Mouse (Mus musculus): Measurements from ENCODE around the gene Tmbim7.

The Tmbim7 gene

DNA sequence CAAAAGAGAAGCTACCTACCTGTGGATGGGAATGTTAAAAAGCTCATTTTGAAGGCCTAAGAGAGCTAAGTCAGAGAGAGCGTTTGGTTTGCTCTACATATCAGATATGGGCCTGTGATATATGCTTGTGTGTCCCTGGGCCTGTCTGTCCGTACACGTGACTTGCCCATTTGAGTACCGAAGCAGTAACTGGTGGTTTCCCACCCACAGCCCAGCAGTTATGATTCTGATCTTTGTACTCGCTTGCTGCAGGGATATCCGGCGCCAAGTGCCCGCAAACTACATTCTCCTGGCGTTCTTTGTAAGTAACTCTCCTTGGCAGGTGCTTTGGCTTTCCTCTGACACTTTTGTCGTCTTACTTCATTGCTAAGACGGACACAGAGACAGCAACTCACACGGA lies 15.6 kb downstream of the Tmbim7 start:
- peak; percentile 61 for DNase-seq (ENCODE audit: low read depth)

DNA sequence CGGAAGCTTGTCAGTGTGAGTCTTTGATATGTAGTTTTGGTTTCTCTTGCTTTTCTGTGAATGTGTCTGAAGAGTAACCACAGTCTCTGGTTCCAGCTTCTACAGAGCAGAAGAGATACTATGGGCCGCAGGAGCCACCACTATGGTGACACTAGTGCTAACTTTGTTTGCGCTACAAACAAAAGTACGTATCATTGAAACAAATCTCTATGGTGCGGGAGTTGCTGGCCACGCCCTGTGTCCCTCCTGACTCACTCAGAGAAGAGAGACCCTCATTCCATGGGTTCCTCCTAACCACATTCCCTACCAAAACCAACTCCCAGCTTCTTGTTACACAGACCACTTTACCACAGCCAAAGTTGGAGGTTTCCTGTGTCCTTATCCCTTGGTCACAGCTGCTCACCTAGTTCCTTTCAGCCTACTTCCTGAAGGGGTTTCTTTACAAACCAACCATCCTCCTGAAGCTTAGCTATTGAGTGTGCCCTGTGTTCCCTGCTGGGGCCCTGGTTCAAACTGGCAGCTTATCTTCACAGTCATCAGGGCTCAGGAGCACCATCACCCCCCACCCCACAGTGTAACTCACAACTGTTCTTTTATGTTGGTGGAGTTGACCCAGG lies 19.1 kb downstream of the Tmbim7 start:
- DNase-seq (ENCODE audit: low read depth) = peak; percentile 59

DNA sequence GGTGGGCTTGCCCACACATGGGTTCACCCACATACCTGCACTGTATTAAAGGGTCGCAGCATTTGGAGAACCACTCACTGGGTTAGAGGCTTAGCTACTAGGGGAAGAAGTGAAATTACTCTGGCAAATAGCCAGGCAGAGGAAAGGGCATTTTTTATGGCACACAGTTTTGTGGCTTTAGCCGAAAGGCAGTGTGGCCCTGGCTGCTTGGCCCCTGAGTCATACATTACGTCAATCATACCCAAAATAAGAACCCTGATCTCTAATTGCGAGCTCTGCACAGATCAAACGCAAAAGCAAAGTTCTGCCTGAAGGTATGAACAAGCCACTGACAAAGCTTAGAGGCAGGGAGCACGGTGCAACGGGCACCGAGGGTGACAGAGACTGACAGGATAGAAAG lies 37.3 kb downstream of the Tmbim7 start:
- DNase-seq (ENCODE audit: low read depth) = no peak

DNA sequence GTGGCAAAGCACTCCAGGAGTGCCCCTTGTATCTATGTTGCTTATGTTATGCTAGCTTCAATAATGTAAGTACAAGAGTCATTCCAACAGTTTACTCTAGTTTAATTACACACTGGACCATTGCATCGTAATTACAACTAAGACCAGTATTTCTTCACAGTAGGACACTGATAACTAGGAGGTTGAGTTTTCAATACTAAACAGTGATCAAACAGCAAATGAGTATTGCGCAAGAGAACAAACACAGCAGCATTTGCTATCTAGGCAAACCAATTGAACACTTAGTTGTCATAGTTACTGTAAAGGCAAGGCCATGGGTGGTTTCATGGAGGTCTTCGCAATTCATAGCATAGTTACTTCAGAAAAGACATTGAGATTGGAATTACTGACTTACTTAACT lies 40.3 kb downstream of the Tmbim7 start:
- DNase-seq (ENCODE audit: low read depth) = no peak

DNA sequence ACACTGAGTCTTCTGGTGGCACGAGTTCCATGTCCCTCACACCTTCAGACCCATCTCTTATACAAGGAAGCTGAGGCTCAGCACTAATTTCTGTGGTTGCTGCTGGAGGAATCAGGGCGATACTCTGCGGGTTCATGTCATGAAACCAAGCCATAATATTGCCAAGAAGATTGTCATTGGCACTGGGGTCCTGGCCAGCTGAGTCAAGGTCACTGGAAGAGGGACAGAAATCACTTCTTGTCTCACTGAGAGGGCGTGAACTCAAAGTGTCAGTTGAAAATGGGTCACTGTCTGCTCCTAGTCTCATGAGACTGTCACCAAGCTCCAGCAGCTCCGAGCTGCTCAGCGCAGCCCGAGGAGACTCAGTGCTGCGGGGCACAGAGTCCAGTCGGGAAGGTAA lies 42.0 kb downstream of the Tmbim7 start:
- DNase-seq (ENCODE audit: low read depth) = no peak

DNA sequence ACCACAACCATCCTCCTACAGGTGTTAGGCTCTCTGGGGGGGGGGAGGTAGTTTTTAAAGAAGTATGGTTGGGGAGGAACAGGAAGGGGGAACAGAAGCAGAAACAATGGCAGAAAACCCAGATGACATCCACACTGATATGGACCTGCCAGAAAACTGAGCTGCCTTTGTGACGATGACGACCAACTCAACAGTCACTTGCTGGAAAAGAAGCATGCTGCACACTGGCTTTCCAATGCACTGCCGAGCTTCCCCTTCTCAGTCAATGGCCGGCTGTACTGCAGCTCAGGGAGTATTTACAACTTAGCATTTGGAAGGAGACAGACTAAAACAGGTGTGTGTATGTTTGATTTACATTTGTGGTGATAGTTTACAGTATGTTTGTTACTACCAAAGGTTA lies 44.2 kb downstream of the Tmbim7 start:
- no peak for DNase-seq (ENCODE audit: low read depth)

DNA sequence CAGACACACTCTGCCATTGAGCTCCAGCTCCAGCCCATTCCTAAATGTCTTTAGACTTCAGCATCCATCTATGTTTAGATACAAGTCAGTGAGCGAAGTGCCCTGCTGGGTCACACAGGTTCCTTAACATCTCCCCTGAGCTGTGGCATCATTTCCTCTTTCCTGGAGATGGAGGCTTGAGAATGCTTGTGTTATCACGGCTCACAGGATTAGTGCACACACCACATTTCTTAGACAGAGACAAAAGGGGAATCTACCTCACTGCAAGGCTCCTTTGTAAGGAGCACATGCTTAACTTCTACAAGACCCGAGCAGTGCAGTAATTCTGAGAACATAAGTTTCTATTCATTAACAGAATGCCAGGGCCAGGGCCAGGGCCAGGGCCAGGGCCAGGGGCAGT lies 45.0 kb downstream of the Tmbim7 start:
- DNase-seq (ENCODE audit: low read depth) = no peak

DNA sequence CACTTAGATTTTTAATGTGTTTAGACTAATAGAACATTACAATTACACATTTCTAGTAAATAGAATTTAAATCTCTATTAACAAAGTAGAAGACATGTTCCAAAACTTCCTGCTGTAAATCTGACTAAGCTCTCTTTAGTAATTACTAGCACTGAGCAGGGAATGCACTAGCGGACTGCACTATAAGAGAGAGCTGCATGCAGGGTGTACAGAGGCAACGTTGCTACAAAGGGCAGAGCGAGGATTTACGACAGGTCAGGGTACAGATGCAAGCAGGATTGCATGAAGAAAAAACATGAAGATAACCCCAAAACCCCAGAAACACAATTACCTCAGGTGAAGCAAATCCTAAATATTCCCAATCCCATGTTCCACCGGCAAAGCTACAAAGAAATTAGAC lies 49.0 kb downstream of the Tmbim7 start:
- no peak for DNase-seq (ENCODE audit: low read depth)

DNA sequence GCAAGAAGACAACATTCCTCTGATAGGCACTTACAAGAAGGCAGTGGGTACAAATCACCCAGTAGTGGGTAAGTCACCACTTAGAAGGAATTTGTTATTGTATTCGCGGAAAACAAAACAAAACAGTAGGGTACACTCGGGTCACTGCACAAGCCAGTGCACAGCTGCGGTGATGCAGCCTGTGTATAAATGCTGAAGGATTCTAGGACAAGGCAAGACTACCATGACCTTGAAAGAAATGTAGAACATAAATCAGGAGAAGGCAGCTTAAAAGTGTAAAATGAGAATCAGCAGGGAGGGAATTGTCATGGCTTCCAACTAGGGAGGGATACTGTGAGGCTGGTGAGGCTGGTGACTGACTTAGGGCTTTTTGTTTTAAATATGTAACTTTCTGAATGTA lies 51.2 kb downstream of the Tmbim7 start:
- DNase-seq (ENCODE audit: low read depth) = no peak

DNA sequence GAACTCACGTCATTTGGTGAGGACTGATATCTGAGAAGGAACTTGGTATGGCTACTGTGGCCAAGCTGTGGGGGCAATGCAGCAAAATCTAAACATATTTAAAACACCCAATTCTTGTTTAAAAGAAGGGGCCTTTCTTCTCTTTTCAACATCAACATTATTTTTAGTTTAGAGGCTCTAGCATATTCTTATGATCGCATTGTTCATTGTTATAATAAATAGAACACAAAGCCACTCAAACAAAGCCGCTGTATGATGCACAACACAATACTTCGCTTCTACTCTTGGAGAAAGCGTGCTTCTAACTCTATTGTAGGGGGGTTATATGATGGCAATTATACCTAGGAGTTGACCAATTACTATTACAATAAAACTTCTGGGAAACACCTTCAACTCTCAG lies 64.8 kb downstream of the Tmbim7 start:
- DNase-seq (ENCODE audit: low read depth) = no peak

DNA sequence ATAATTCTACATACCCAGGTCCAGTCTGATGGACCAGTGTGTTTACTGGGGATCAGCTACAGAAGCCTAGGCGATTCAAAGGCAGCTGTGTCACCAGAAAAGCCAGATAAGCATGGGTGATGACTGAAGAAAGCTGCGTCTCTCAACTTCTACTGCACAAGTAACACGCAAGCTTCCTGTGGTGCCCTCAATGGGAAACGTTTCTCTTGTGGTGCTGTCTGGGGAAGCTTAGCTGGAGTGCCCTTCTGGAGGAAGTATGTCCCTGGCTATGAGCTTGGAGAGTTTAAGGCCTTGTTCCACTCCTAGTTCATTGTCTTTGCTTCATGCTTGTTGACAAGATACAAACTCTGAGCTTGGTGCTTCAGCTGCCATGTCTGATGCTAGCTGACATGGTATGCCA lies 68.4 kb downstream of the Tmbim7 start:
- DNase-seq (ENCODE audit: low read depth) = no peak

DNA sequence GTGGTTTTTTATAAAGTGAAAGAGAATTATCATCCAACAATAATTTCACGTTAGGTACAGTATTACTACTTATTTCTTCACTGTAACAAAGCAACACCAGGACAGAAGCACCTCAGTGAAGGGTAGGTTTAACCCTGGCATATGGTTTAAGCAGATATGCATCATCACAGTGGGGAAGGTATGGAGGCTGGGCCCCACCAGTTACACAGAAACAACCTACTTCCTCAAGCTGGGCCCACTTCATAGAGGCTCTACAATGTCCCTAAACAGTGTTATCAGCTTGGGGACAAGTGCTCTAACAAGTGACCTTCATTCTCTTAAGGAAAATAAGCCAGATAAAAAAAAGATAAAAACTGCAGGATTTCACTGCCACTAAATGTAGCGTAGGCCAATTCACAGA lies 71.9 kb downstream of the Tmbim7 start:
- DNase-seq (ENCODE audit: low read depth) = no peak

DNA sequence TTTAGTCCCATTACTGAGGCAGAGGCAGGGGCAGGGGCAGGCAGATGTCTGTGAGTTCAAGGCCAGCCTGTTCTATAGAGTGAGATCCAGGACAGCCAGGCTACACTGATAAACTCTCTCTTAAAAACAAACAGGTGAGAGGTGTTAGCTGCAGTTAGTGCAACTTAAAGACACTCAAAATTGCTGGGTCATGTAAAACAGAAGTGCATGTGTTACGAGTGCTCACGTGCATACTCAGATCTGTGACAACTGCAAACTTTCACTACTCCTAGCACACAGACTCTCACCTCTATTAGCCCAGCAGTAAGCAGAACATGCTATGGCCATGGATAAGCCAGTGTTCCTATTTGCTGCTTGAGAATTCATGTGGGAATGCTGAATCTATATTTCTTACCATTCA lies 72.4 kb downstream of the Tmbim7 start:
- DNase-seq (ENCODE audit: low read depth) = no peak

DNA sequence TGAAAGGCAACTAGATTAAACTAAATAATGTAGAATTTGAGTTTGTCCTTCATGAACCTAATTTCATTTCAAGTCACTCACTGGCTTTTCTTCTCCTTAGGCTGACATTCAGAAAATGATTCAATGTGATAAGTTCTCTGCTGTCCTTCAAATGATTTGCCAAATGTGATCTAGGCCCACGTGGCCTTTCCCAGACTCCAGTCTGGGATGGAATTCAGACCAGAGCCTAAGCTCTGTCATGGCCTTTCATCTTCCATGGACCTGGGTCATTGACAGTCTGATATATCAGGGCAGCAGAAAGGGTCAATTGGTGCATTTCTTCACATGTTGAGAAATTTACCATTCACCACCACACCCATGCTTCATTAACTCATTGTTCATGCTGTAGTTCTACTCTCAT lies 74.5 kb downstream of the Tmbim7 start:
- DNase-seq (ENCODE audit: low read depth) = no peak

DNA sequence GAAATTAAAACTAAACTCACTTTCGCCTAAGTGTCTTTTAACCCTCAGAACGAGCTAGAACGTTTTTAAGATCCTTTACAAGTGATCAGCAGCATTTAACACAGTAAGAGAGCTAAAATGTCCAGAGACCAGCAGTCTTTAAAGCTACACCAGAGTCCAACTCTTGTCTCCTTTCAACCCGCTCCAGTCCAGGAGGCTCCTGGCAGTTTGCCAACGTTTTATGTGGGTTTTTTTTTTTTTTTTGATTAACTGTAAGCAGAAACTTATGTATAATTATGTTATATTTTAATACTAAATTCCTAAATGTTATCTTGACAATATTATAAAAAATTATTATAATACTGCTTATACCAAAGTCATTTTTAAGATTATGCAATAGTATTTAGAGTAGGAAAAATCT lies 77.8 kb downstream of the Tmbim7 start:
- no peak for DNase-seq (ENCODE audit: low read depth)

Data from induced T-regulatory cell, adult 2 months (primary cell).